Mouse (Mus musculus) erythroblast, embryonic 14.5 days (primary cell): ENCODE measurements around the gene Kcna7.

Source experiments
- GATA1 ChIP-seq: IDR thresholded peaks from 2 replicates; pipeline ENCODE4 v1.6.1; 2012; ENCODE audit warnings: low read length, inconsistent platforms, mixed read lengths
- TAL1 ChIP-seq: IDR thresholded peaks from 3 replicates; pipeline ENCODE4 v1.6.1; 2012; ENCODE audit warnings: low read length, inconsistent platforms, mixed read lengths

GRCm38 (mm10) chr7:45415636-45416035, 10.2 kb downstream of the Kcna7 start:
- TF ChIP-seq TAL1: no peak
- no peak for TF ChIP-seq GATA1
